Mouse (Mus musculus) hindbrain, embryonic 16.5 days (tissue): ENCODE results near the gene Cox7b2. TPM values are rescaled to one million over a fixed set of nuclear protein-coding genes. Genes with fewer than 3 reads are reported as not detected.
"Not testable (repeated sequence)": the region's sequence is repeated elsewhere in the genome, so short reads cannot be mapped to it uniquely, and the experiment has no call there.

Experiments used
- ATAC-seq: fragments of 200-750 bp; cut with Nextera tagmentation; 2 replicates; pipeline ENCODE4 v1.8.0; 2017; ENCODE audit warnings: moderate TSS enrichment, moderate library complexity
- H3K27ac ChIP-seq: fragments of 300-500 bp; sonication (generic); 2 replicates; pipeline ENCODE4 v1.5.1; 2014; ENCODE audit warnings: low read depth, mild to moderate bottlenecking, control low read depth, low read length, moderate library complexity
- H3K27me3 ChIP-seq: fragments of 300-500 bp; sonication (generic); replicated peaks from 2 replicates; pipeline ENCODE4 v1.6.1; 2014; ENCODE audit warnings: low read length; ENCODE audit not compliant: control insufficient read depth, insufficient read depth
- H3K36me3 ChIP-seq: fragments of 300-500 bp; sonication (generic); 2 replicates; pipeline ENCODE4 v1.6.1; 2014; ENCODE audit warnings: mild to moderate bottlenecking, low read length, moderate library complexity, mixed read lengths; ENCODE audit not compliant: control insufficient read depth, insufficient read depth
- H3K4me1 ChIP-seq: fragments of 300-500 bp; sonication (generic); 2 replicates; pipeline ENCODE4 v1.6.1; 2014; ENCODE audit warnings: low read depth, low read length; ENCODE audit not compliant: control insufficient read depth, insufficient read depth
- H3K4me2 ChIP-seq: fragments of 300-500 bp; sonication (generic); 2 replicates; pipeline ENCODE4 v1.6.1; 2014; ENCODE audit warnings: mild to moderate bottlenecking, low read length, control low read depth, moderate library complexity
- H3K4me3 ChIP-seq: fragments of 300-500 bp; sonication (generic); 2 replicates; pipeline ENCODE4 v1.5.1; 2014; ENCODE audit warnings: mild to moderate bottlenecking, low read length, control low read depth, moderate library complexity
- H3K9ac ChIP-seq: fragments of 300-500 bp; sonication (generic); 2 replicates; pipeline ENCODE4 v1.6.1; 2014; ENCODE audit warnings: low read depth, mild to moderate bottlenecking, control low read depth, low read length, moderate library complexity
- H3K9me3 ChIP-seq: fragments of 300-500 bp; sonication (generic); 2 replicates; pipeline ENCODE4 v1.6.1; 2014; ENCODE audit warnings: mild to moderate bottlenecking, low read length, moderate library complexity; ENCODE audit not compliant: control insufficient read depth
- WGBS: fragments of 180-500 bp; shearing (Covaris S2); extraction: QIAGEN DNeasy Blood & Tissue Kit; methylation state at CpG from one replicate; pipeline ENCODE4 v1.1.7; 2014; 5-methylcytosine and 5-hydroxymethylcytosine counted together
- polyA plus RNA-seq: library from polyadenylated mRNA; unstranded; fragments of >200 nt; fragmentation: Nextera tagmentation; extraction: Ambion mirVana; gene quantifications from 2 replicates; pipeline ENCODE4 v1.2.1, GENCODE M21; 2015

Cox7b2 gene
- polyA plus RNA-seq, result 0.65 and 2.0 TPM in 2 replicates

GRCm38 (mm10) chr5:71548079-71548478, at the start of gene Cox7b2:
TSS of gene Cox7b2 (minus strand) at chr5:71548205.
- no peaks in the 10 kb centered on the region for H3K27me3 ChIP-seq
- H3K4me1 ChIP-seq, result no peaks in the 10 kb centered on the region
- H3K27ac ChIP-seq, result no peak within 1 kb of the TSS
- no peak for ATAC-seq
- no peak within 1 kb of the TSS for H3K4me2 ChIP-seq
- no peaks in the 10 kb centered on the region for H3K36me3 ChIP-seq
- WGBS, result 93% methylated on average over 10 of the region's 10 CpGs
- no peak within 1 kb of the TSS for H3K9ac ChIP-seq
- no peak within 1 kb of the TSS for H3K4me3 ChIP-seq
- H3K9me3 ChIP-seq, result no peaks in the 10 kb centered on the region

DNA sequence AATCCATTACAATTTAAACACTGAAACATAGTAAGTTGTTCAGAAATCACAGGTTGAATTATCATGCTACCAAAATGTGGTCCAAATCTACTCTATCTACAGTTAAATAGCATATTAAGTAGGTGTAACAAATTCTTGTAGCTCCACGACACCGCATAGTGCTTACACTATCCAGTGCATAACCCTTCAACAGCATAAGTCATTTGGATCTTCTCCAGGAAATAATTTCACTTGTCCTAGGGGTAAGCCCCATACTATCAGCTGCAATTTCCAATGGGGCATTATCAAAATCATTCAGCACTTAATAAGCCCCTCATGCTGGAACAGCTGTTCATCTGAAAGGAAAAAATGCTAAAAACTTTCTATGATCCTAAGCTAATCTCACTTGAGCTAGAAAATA, 47.3 kb upstream of the Cox7b2 start:
- no peaks in the 10 kb centered on the region for H3K4me1 ChIP-seq
- no peak overlapping the region for H3K4me2 ChIP-seq
- no peak overlapping the region for H3K9ac ChIP-seq
- no peaks in the 10 kb centered on the region for H3K27me3 ChIP-seq
- WGBS, result 86% methylated on average over 2 of the region's 2 CpGs
- no peak overlapping the region for H3K27ac ChIP-seq
- no peaks in the 10 kb centered on the region for H3K36me3 ChIP-seq
- no peaks in the 10 kb centered on the region for H3K9me3 ChIP-seq
- no peak overlapping the region for H3K4me3 ChIP-seq
- no peak for ATAC-seq

GRCm38 (mm10) chr5:71593745-71594255, 45.8 kb upstream of the Cox7b2 start:
- Histone ChIP-seq H3K27me3 (no peaks in the 10 kb centered on the region), H3K4me2 (no peak overlapping the region), H3K4me3 (no peak overlapping the region), H3K4me1 (no peaks in the 10 kb centered on the region), H3K9me3 (no peaks in the 10 kb centered on the region), H3K9ac (no peak overlapping the region), H3K36me3 (no peaks in the 10 kb centered on the region), H3K27ac (no peak overlapping the region)
- WGBS, result 86% methylated on average over 2 of the region's 2 CpGs
- ATAC-seq, result no peak

DNA sequence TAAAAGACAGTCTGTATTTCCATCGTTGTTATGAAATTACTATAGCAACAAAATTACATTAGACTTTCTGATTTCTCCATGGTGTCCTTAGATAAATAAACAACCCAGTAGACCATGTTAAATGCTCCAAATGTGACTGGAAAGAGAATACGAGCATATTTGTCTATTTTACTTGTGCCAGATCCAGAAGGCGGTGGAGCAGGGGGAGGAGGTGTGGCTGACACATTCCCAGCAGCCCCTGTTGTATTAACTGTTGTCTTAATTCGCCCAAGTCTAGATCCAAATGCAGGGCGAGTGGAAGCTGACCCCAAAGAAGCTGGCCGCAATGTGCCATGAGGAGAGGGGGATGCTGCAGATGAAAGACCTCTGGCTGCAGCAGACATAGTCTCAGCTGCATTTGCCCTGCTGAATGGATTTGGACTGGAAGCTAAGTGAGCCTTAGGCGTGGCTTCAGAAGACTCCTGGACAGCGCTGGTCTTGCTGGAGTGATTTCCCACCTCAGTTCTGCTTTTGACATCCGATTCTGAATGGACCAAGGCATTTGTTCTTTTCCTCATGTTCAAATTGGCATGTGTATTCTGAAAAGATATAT, 23.7 kb upstream of the Cox7b2 start:
- no peak overlapping the region for H3K27ac ChIP-seq
- H3K9me3 ChIP-seq, result no peaks in the 10 kb centered on the region
- WGBS, result 81% methylated on average over 9 of the region's 9 CpGs
- no peak overlapping the region for H3K9ac ChIP-seq
- no peak for ATAC-seq
- no peak overlapping the region for H3K4me2 ChIP-seq
- H3K36me3 ChIP-seq, result no peaks in the 10 kb centered on the region
- no peak overlapping the region for H3K4me3 ChIP-seq
- H3K4me1 ChIP-seq, result no peaks in the 10 kb centered on the region
- H3K27me3 ChIP-seq, result no peaks in the 10 kb centered on the region

DNA sequence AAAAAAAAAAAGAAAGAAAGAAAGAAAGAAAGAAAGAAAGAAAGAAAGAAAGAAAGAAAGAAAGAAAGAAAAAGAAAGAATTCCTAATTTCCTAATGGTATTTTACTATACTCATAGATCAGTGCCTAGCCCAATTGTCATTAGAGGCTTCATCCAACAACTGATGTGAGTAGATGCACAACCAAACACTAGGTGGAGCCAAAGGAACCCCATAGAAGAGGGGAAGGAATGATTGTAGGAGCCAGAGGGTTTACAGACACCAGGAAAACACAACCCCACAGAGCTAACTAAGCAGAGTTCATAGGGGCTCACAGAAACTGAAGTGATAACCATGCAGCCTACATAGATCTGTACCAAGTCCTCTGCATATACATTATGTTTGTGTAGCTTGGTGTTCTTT, 2.5 kb downstream of the Cox7b2 start:
- no peak for ATAC-seq
- no peaks in the 10 kb centered on the region for H3K9me3 ChIP-seq

DNA sequence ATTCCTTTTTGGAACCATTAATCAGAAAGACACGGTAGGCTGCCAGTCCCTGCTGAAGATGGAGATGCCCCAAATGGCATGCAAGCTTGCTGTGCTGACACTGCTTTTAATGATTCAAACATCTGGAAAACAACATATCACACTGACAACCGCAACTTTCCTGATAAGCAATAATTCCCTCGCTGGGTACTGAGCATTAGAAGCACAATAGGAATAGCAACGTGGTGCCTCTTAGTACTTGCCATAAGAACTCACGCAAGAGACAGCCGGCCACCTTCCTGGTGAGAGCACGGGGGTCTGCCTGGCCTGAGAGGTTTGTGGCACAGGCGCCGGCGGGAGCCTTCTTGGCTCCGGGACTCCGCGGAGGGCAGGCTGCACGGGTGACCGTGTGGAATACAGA, 22.5 kb downstream of the Cox7b2 start:
- 60% methylated on average over 7 of the region's 15 CpGs for WGBS

More for the DNA sequence above, 2.5 kb downstream of the Cox7b2 start:
- H3K4me3 ChIP-seq, result no peak overlapping the region
- H3K27ac ChIP-seq, result no peak overlapping the region
- no peak overlapping the region for H3K9ac ChIP-seq
- H3K4me2 ChIP-seq, result no peak overlapping the region
- no peaks in the 10 kb centered on the region for H3K27me3 ChIP-seq
- H3K36me3 ChIP-seq, result no peaks in the 10 kb centered on the region
- no peaks in the 10 kb centered on the region for H3K4me1 ChIP-seq

GRCm38 (mm10) chr5:71502058-71502678, 45.8 kb downstream of the Cox7b2 start:
- 25% methylated on average over 6 of the region's 6 CpGs for WGBS
- H3K4me1 ChIP-seq, result no peaks in the 10 kb centered on the region
- no peak overlapping the region for H3K9ac ChIP-seq
- no peak overlapping the region for H3K27ac ChIP-seq
- H3K27me3 ChIP-seq, result no peaks in the 10 kb centered on the region
- no peak overlapping the region for H3K4me3 ChIP-seq
- H3K36me3 ChIP-seq, result no peaks in the 10 kb centered on the region
- H3K9me3 ChIP-seq, result no peaks in the 10 kb centered on the region
- H3K4me2 ChIP-seq, result no peak overlapping the region
- ATAC-seq, result peak; percentile 52; the same call in 1 of the 2 replicates

More for the DNA sequence above, 22.5 kb downstream of the Cox7b2 start:
- not testable (repeated sequence) for H3K9me3 ChIP-seq, H3K36me3 ChIP-seq, H3K4me1 ChIP-seq, H3K27me3 ChIP-seq, H3K4me3 ChIP-seq, ATAC-seq, H3K9ac ChIP-seq, H3K27ac ChIP-seq, H3K4me2 ChIP-seq

- Histone ChIP-seq H3K4me2 (no peak overlapping the region), H3K9ac (no peak overlapping the region), H3K27ac (no peak overlapping the region), H3K36me3 (no peaks in the 10 kb centered on the region), H3K4me3 (no peak overlapping the region), H3K4me1 (no peaks in the 10 kb centered on the region), H3K27me3 (no peaks in the 10 kb centered on the region), H3K9me3 (no peaks in the 10 kb centered on the region)
- WGBS, result 53% methylated on average over 5 of the region's 5 CpGs
- ATAC-seq, result peak; percentile 64; the same call in 1 of the 2 replicates
Observed at GRCm38 (mm10) chr5:71495621-71496020, 52.4 kb downstream of the Cox7b2 start.

GRCm38 (mm10) chr5:71456957-71457356, 91.0 kb downstream of the Cox7b2 start:
- Histone ChIP-seq H3K4me3 (no peak overlapping the region), H3K9me3 (no peaks in the 10 kb centered on the region), H3K27me3 (no peaks in the 10 kb centered on the region), H3K36me3 (no peaks in the 10 kb centered on the region), H3K4me2 (no peak overlapping the region), H3K4me1 (no peaks in the 10 kb centered on the region), H3K27ac (no peak overlapping the region), H3K9ac (no peak overlapping the region)
- no peak for ATAC-seq
- 65% methylated on average over 3 of the region's 3 CpGs for WGBS
